Mouse (Mus musculus): ENCODE data around the gene Erf. TPM values are rescaled to one million over a fixed set of nuclear protein-coding genes. Genes with fewer than 3 reads are reported as not detected.

Erf gene
- polyA plus RNA-seq, 1 experiment from 2014 or later: 8.8 TPM

- no peaks in the 10 kb centered on the region for H3K9me3 ChIP-seq
- H3K4me3 ChIP-seq: no peak overlapping the region
- 32% methylated on average over 2 of the region's 2 CpGs for WGBS
- peaks cover 31% of the 10 kb centered on the region for H3K4me1 ChIP-seq
- no peak overlapping the region for H3K9ac ChIP-seq (replicated peaks)
- ATAC-seq (ENCODE audit: low FRiP score, low read depth): no peak
- peaks cover 26% of the 10 kb centered on the region for H3K36me3 ChIP-seq
- H3K27ac ChIP-seq (replicated peaks): 0 out of 2 replicates have a peak overlapping the region, but pooled peaks have one; percentile 10
- no peak overlapping the region for H3K4me2 ChIP-seq (replicated peaks)
- no peaks in the 10 kb centered on the region for H3K27me3 ChIP-seq
Measured at GRCm38 (mm10) chr7:25241062-25241461, 9.5 kb downstream of the Erf start.

GRCm38 (mm10) chr7:25240631-25241030 is 9.9 kb downstream of the Erf start:
- Histone ChIP-seq H3K9me3 (no peaks in the 10 kb centered on the region), H3K4me2 (replicated peaks) (no peak overlapping the region), H3K27ac (replicated peaks) (no peak overlapping the region), H3K9ac (replicated peaks) (0 out of 2 replicates have a peak overlapping the region, but pooled peaks have one; percentile 6), H3K27me3 (no peaks in the 10 kb centered on the region), H3K4me1 (peaks cover 31% of the 10 kb centered on the region), H3K36me3 (peaks cover 22% of the 10 kb centered on the region), H3K4me3 (no peak overlapping the region)
- no peak for ATAC-seq (ENCODE audit: low FRiP score, low read depth)
- 57% methylated on average over 7 of the region's 7 CpGs for WGBS

- peak overlapping the region; percentile 96 for H3K4me3 ChIP-seq
- H3K36me3 ChIP-seq: peaks cover 22% of the 10 kb centered on the region
- H3K27ac ChIP-seq (replicated peaks): peak overlapping the region; percentile 79
- H3K4me2 ChIP-seq (replicated peaks): peak overlapping the region; percentile 74
- no peaks in the 10 kb centered on the region for H3K27me3 ChIP-seq
- H3K9ac ChIP-seq (replicated peaks): peak overlapping the region; percentile 41; the same call in 1 of the 2 replicates
- WGBS: 4% methylated on average over 30 of the region's 30 CpGs
- peak; percentile 35 for ATAC-seq (ENCODE audit: low FRiP score, low read depth)
- H3K4me1 ChIP-seq: peaks cover 42% of the 10 kb centered on the region
- H3K9me3 ChIP-seq: no peaks in the 10 kb centered on the region
Measured at GRCm38 (mm10) chr7:25238829-25239623, 11.5 kb downstream of the Erf start.

GRCm38 (mm10) chr7:25238015-25238706 is 12.4 kb downstream of the Erf start:
- under 1% methylated on average over 23 of the region's 23 CpGs for WGBS
- Histone ChIP-seq H3K36me3 (peaks cover 31% of the 10 kb centered on the region), H3K4me1 (peaks cover 42% of the 10 kb centered on the region), H3K27ac (replicated peaks) (peak overlapping the region; percentile 79), H3K4me3 (peak overlapping the region; percentile 96), H3K9me3 (no peaks in the 10 kb centered on the region), H3K9ac (replicated peaks) (peak overlapping the region; percentile 99), H3K27me3 (no peaks in the 10 kb centered on the region), H3K4me2 (replicated peaks) (peak overlapping the region; percentile 74)
- ATAC-seq (ENCODE audit: low FRiP score, low read depth): peak; percentile 91

- under 1% methylated on average over 75 of the region's 76 CpGs for WGBS
- peaks cover 32% of the 10 kb centered on the region for H3K36me3 ChIP-seq
- H3K27me3 ChIP-seq: no peaks in the 10 kb centered on the region
- H3K27ac ChIP-seq (replicated peaks): peak within 1 kb of the TSS; percentile 79
- H3K9me3 ChIP-seq: no peaks in the 10 kb centered on the region
- peaks cover 42% of the 10 kb centered on the region for H3K4me1 ChIP-seq
- peak within 1 kb of the TSS; percentile 99 for H3K9ac ChIP-seq (replicated peaks)
- peak; percentile 88 for ATAC-seq (ENCODE audit: low FRiP score, low read depth)
- H3K4me3 ChIP-seq: peak within 1 kb of the TSS; percentile 96
- peak within 1 kb of the TSS; percentile 74 for H3K4me2 ChIP-seq (replicated peaks)
Measured at GRCm38 (mm10) chr7:25237249-25238014, 13.1 kb downstream of the Erf start, which contains the start of gene Gsk3a. Gene Gsk3a, minus strand, starts transcription at chr7:25237851.

GRCm38 (mm10) chr7:25235526-25235925 is 15.0 kb downstream of the Erf start:
- Histone ChIP-seq H3K4me3 (no peak overlapping the region), H3K36me3 (peaks cover 50% of the 10 kb centered on the region), H3K9me3 (no peaks in the 10 kb centered on the region), H3K9ac (replicated peaks) (peak overlapping the region; percentile 99; the same call in 1 of the 2 replicates), H3K4me2 (replicated peaks) (0 out of 2 replicates have a peak overlapping the region, but pooled peaks have one; percentile 74), H3K27ac (replicated peaks) (no peak overlapping the region), H3K4me1 (peaks cover 38% of the 10 kb centered on the region), H3K27me3 (no peaks in the 10 kb centered on the region)
- WGBS: 88% methylated on average over 5 of the region's 5 CpGs
- no peak for ATAC-seq (ENCODE audit: low FRiP score, low read depth)

- Histone ChIP-seq H3K9ac (replicated peaks) (no peak overlapping the region), H3K4me3 (no peak overlapping the region), H3K27me3 (no peaks in the 10 kb centered on the region), H3K4me1 (peaks cover 25% of the 10 kb centered on the region), H3K36me3 (peaks cover 75% of the 10 kb centered on the region), H3K9me3 (no peaks in the 10 kb centered on the region), H3K4me2 (replicated peaks) (no peak overlapping the region), H3K27ac (replicated peaks) (no peak overlapping the region)
- ATAC-seq (ENCODE audit: low FRiP score, low read depth): no peak
- 84% methylated on average over 2 of the region's 2 CpGs for WGBS
Measured at GRCm38 (mm10) chr7:25233061-25233460, 17.5 kb downstream of the Erf start.

GRCm38 (mm10) chr7:25232101-25232648 is 18.4 kb downstream of the Erf start:
- H3K27me3 ChIP-seq: no peaks in the 10 kb centered on the region
- ATAC-seq (ENCODE audit: low FRiP score, low read depth): no peak

GRCm38 (mm10) chr7:25230690-25231285 is 19.8 kb downstream of the Erf start:
- H3K36me3 ChIP-seq: peaks cover 98% of the 10 kb centered on the region
- H3K9me3 ChIP-seq: no peaks in the 10 kb centered on the region
- no peak overlapping the region for H3K27ac ChIP-seq (replicated peaks)
- no peak overlapping the region for H3K4me3 ChIP-seq
- no peak for ATAC-seq (ENCODE audit: low FRiP score, low read depth)
- H3K4me1 ChIP-seq: peaks cover 14% of the 10 kb centered on the region
- no peak overlapping the region for H3K4me2 ChIP-seq (replicated peaks)
- H3K9ac ChIP-seq (replicated peaks): no peak overlapping the region
- WGBS: 92% methylated on average over 9 of the region's 9 CpGs
- H3K27me3 ChIP-seq: no peaks in the 10 kb centered on the region

More at GRCm38 (mm10) chr7:25232101-25232648, 18.4 kb downstream of the Erf start:
- 66% methylated on average over 5 of the region's 5 CpGs for WGBS
- Histone ChIP-seq H3K9me3 (no peaks in the 10 kb centered on the region), H3K4me2 (replicated peaks) (no peak overlapping the region), H3K9ac (replicated peaks) (no peak overlapping the region), H3K4me3 (no peak overlapping the region), H3K4me1 (peaks cover 25% of the 10 kb centered on the region), H3K36me3 (peaks cover 84% of the 10 kb centered on the region), H3K27ac (replicated peaks) (no peak overlapping the region)

- H3K4me1 ChIP-seq: 0 out of 2 replicates have a peak, but pooled peaks cover 2% of the 10 kb centered on the region
- H3K27ac ChIP-seq (replicated peaks): no peak overlapping the region
- H3K4me3 ChIP-seq: no peak overlapping the region
- H3K9me3 ChIP-seq: no peaks in the 10 kb centered on the region
- no peak overlapping the region for H3K9ac ChIP-seq (replicated peaks)
- ATAC-seq (ENCODE audit: low FRiP score, low read depth): no peak
- no peak overlapping the region for H3K4me2 ChIP-seq (replicated peaks)
- whole genome bisulfite sequencing: 94% methylated on average over 1 of the region's 1 CpGs
- no peaks in the 10 kb centered on the region for H3K27me3 ChIP-seq
- H3K36me3 ChIP-seq: peaks cover 89% of the 10 kb centered on the region
Measured at GRCm38 (mm10) chr7:25227523-25228300, 22.8 kb downstream of the Erf start.
